In the genomic region with DNA sequence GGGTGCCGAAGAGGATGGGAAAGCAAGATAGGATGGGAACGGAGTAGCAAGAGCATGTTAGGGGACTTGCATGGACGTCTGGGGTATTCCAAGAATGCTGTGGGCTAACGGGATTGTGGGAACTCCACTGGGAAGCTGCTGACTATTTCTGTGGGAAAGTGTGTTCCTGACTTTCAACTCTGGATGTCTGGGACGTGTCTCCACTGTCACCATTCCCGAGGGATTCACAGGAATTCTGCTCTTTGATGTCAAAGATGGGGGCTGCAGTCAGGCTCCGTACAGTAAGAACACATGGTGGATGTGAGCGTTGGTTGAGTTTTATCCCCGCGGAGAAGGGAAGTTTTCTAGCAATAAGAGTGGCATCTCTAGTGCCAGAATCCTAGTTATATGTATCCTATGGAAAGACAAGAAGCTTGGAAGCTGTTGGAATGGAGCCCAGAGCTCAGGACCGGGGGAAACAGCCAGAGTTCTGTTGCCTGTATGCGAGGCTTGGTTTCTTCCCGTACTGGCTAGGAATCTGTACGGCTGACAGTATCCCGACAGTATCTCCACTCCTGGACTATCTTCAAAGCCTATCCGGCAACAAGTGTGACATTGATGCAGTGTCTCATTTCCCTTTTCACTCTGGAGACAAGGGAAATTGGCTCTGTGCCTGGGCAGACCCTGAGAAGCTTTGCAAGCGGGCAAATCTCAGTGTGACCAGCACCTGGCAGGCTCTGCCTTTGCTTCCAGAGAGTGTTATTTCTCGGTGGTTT, we compare ENCODE assay signal across 8 mouse cellular contexts. TPM values are rescaled to one million over a fixed set of nuclear protein-coding genes. Genes with fewer than 3 reads are reported as not detected.
DNase-seq lines count a peak whose midpoint lies in the region; ATAC-seq lines count a peak whose summit lies in the region.

No protein-coding gene starts in this region.

- H3K4me3 ChIP-seq in kidney, embryonic 16.5 days (ENCODE audit: low read length): no peak overlapping the region
- H3K4me3 ChIP-seq in stomach, embryonic 14.5 days (ENCODE audit: low read depth, low read length): no peak overlapping the region

- 0 out of 2 replicates have a peak, but pooled peaks cover 6% of the 10 kb centered on the region for H3K9me3 ChIP-seq in kidney, embryonic 16.5 days (ENCODE audit: low read length)
- H3K9me3 ChIP-seq in stomach, embryonic 14.5 days (ENCODE audit: control insufficient read depth, low read depth, low read length): peaks cover 5% of the 10 kb centered on the region; the same call in 1 of the 2 replicates

- peak overlapping the region; percentile 48 for H3K27ac ChIP-seq in kidney, embryonic 16.5 days (ENCODE audit: low read length)
- H3K27ac ChIP-seq in stomach, embryonic 14.5 days (ENCODE audit: low read length): peak overlapping the region; percentile 39; the same call in 1 of the 2 replicates

- no peaks in the 10 kb centered on the region for H3K27me3 ChIP-seq in kidney, embryonic 16.5 days (ENCODE audit: insufficient read depth, low read length)
- no peaks in the 10 kb centered on the region for H3K27me3 ChIP-seq in stomach, embryonic 14.5 days (ENCODE audit: control insufficient read depth, insufficient read depth, low read length)

- peaks cover 17% of the 10 kb centered on the region for H3K4me1 ChIP-seq in kidney, embryonic 16.5 days (ENCODE audit: insufficient read depth, low read length)
- H3K4me1 ChIP-seq in stomach, embryonic 14.5 days (ENCODE audit: control insufficient read depth, insufficient read depth, low read length): peaks cover 7% of the 10 kb centered on the region; the same call in 1 of the 2 replicates

- intact Hi-C loops in heart, postnatal 25 days (cut with DNase I): no loop called here
- intact Hi-C loops in gastrocnemius, postnatal 36 days (cut with DNase I): no loop called here

- H3K4me2 ChIP-seq in kidney, embryonic 16.5 days (replicated peaks; ENCODE audit: low read depth, low read length): peak overlapping the region; percentile 24
- peak overlapping the region; percentile 15; the same call in 1 of the 2 replicates for H3K4me2 ChIP-seq in stomach, embryonic 14.5 days (replicated peaks; ENCODE audit: low read depth, low read length)

- 34% methylated on average over 18 of the region's 18 CpGs for WGBS in kidney, embryonic 16.5 days
- 38% methylated on average over 18 of the region's 18 CpGs for WGBS in stomach, embryonic 14.5 days

- DNase-seq in heart, adult 18-20 months: peak; percentile 25 to 27
- no peak for DNase-seq in heart, postnatal 25 days (ENCODE audit: low spot score)
- peak; percentile 30 for DNase-seq in adrenal gland, adult 8-10 months
- DNase-seq in heart, adult 9 months (ENCODE audit: low spot score in 2 of 2): peak; percentile 17 to 20
- DNase-seq in gastrocnemius, postnatal 36 days: no peak
- DNase-seq in gastrocnemius, postnatal 25 days: no peak

- ATAC-seq in kidney, embryonic 16.5 days (ENCODE audit: low FRiP score, low TSS enrichment): peak; percentile 64
- ATAC-seq in stomach, embryonic 14.5 days (ENCODE audit: insufficient number of reproducible peaks, insufficient read depth, low FRiP score, low read depth): peak; percentile 30; the same call in 1 of the 2 replicates

- no peaks in the 10 kb centered on the region for H3K36me3 ChIP-seq in kidney, embryonic 16.5 days (ENCODE audit: insufficient read depth, low read length)
- H3K36me3 ChIP-seq in stomach, embryonic 14.5 days (ENCODE audit: control insufficient read depth, insufficient read depth, low read length): no peaks in the 10 kb centered on the region

- no peak overlapping the region for H3K9ac ChIP-seq in kidney, embryonic 16.5 days (replicated peaks; ENCODE audit: low read length)
- no peak overlapping the region for H3K9ac ChIP-seq in stomach, embryonic 14.5 days (replicated peaks; ENCODE audit: low read depth, low read length)

RNA-seq across cellular contexts. Expression of gene Aebp2, which starts 44.2 kb away (rescaled TPM):
- total RNA-seq in heart, adult 18-20 months (2021): 10 to 100 TPM; 39.3 to 39.6 TPM
- total RNA-seq in heart, postnatal 25 days (2021): 10 to 100 TPM; 35.7 to 36.5 TPM
- 10 to 100 TPM; 38.0 to 55.7 (median 50.2) TPM for total RNA-seq in adrenal gland, adult 8-10 months (2022)
- polyA plus RNA-seq in kidney, embryonic 16.5 days (2015; fragmentation: Nextera tagmentation; extraction: Ambion mirVana): 9.4 and 10.8 TPM in 2 replicates
- polyA plus RNA-seq in stomach, embryonic 14.5 days (2014; fragmentation: Nextera tagmentation; extraction: Ambion mirVana): 19.6 and 19.7 TPM in 2 replicates
- 10 to 100 TPM; 25.3 to 29.4 TPM for total RNA-seq in gastrocnemius, postnatal 36 days (2021)
- 10 to 100 TPM; 29.2 to 30.3 TPM for total RNA-seq in gastrocnemius, postnatal 25 days (2021)

Comparison
In these comparisons a context has a peak if more than half of its experiments do, and no peak if none do; other contexts are left out.
1. DNase-seq: peak in heart, adult 18-20 months (2 of 2), adrenal gland, adult 8-10 months (single experiment) and heart, adult 9 months (2 of 2); none in heart, postnatal 25 days (single experiment), gastrocnemius, postnatal 36 days (0 of 2) and gastrocnemius, postnatal 25 days (single experiment).